Comparison of ENCODE assay signal across 30 mouse cellular contexts in the genomic region with DNA sequence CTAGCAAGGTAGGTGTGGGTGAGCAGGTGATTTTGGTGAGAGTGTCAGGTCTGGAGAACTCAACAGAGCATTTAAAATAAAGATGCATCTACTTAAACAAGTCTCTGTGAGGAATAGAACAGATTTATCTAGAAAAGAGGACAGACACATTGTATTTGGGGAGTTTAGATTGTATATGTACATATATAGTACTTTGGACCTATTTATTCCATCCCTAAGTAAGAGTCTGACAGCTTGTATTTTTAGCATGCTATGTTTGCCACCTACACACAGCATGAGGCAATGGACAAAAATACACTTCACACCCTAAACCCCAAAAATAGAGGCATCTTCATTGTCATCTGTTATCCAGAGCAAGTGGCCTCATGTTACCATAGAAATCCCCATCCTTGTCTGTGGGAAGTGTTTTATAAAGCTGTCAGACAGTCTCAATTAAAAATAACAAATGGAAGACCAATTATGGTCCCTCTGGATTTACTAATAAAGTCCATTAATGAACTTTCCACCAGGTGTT.
DNase-seq lines count a peak whose midpoint lies in the region; ATAC-seq and TF ChIP-seq lines count a peak whose summit lies in the region.
"Had no signal": no experiment of that assay in that cellular context is flagged by ENCODE, and none has a peak within 500 bp of the region (broad histone marks: within the 10 kb centered on the region; RNA-seq: fewer than 3 reads in every experiment).

No protein-coding gene starts in this region.

- H3K36me3 ChIP-seq in myocyte (ENCODE audit: control insufficient read depth, insufficient read depth) = no peaks in the 10 kb centered on the region
- H3K36me3 ChIP-seq: embryonic facial prominence, embryonic 13.5 days; forebrain, embryonic 10.5 days; hindbrain, embryonic 12.5 days; limb, embryonic 10.5 days; limb, embryonic 15.5 days; liver, embryonic 13.5 days; neural tube, embryonic 15.5 days had no signal

- no peak overlapping the region for H3K4me3 ChIP-seq in myocyte
- H3K4me3 ChIP-seq: embryonic facial prominence, embryonic 13.5 days; forebrain, embryonic 10.5 days; gastrocnemius, adult 2 months; hindbrain, embryonic 12.5 days; limb, embryonic 10.5 days; limb, embryonic 15.5 days; liver, embryonic 13.5 days; megakaryocyte, embryonic 14.5 days; neural tube, embryonic 15.5 days had no signal

- intact Hi-C loops in left cerebral cortex, postnatal 14 days (cut with DNase I) = no loop called here

- no peaks in the 10 kb centered on the region for H3K27me3 ChIP-seq in myocyte (ENCODE audit: control insufficient read depth, insufficient read depth, insufficient read length)
- H3K27me3 ChIP-seq: embryonic facial prominence, embryonic 13.5 days; hindbrain, embryonic 12.5 days; limb, embryonic 15.5 days; liver, embryonic 13.5 days; megakaryocyte, embryonic 14.5 days; neural tube, embryonic 15.5 days had no signal

- no peak for ATAC-seq in inflammation-experienced regulatory T-cells, adult 6 months
- ATAC-seq: CD4-positive, CD25-positive, alpha-beta regulatory T cell, adult 4 months; forebrain, embryonic 16.5 days; hindbrain, postnatal 0 days; intestine, embryonic 16.5 days; lung, postnatal 0 days had no signal

- no peak for TF ChIP-seq POLR2A in myocyte (IDR thresholded peaks at IDR 0.05; ENCODE audit: insufficient read length, low read depth)

- peak; percentile 3 for DNase-seq in heart, adult 8-10 months (ENCODE audit: low spot score)
- DNase-seq in heart, adult 11 months = no peak
- peak; percentile 26 for DNase-seq in layer of hippocampus, adult 11-12 months (ENCODE audit: low spot score)
- no peak for DNase-seq in layer of hippocampus, postnatal 36 days
- DNase-seq in left cerebral cortex, postnatal 14 days (ENCODE audit: low spot score in 2 of 2) = peak; percentile 37 to 71
- DNase-seq in left cerebral cortex, adult 18-20 months (ENCODE audit: low spot score in 2 of 2) = no peak
- DNase-seq: adrenal gland, postnatal 14 days; cerebellum, adult 11-12 months; cerebellum, adult 9-11 months; gastrocnemius, adult 2 months; gastrocnemius, postnatal 36 days; kidney, adult 8-10 months; kidney, postnatal 4 days; liver, embryonic 13.5 days; lung, postnatal 4 days; midbrain, embryonic 14.5 days had no signal

- H3K4me2 ChIP-seq in myocyte (ENCODE audit: low read depth) = peak overlapping the region; percentile 55
- H3K4me2 ChIP-seq: embryonic facial prominence, embryonic 13.5 days; hindbrain, embryonic 12.5 days; limb, embryonic 15.5 days; liver, embryonic 13.5 days; neural tube, embryonic 15.5 days had no signal

- no peaks in the 10 kb centered on the region for H3K79me2 ChIP-seq in myocyte (ENCODE audit: control insufficient read depth, insufficient read depth)

- no peak overlapping the region for H3ac ChIP-seq in myocyte (ENCODE audit: control insufficient read depth, insufficient read length)

TF ChIP-seq in myocyte, 11 proteins besides CTCF, POLR2A, EP300 and RAD21:
- TF ChIP-seq USF1 (IDR thresholded peaks at IDR 0.05; ENCODE audit: low read depth) (no peak), MYOD1 (IDR thresholded peaks at IDR 0.05; ENCODE audit: control insufficient read depth in 1 of 3, insufficient read length in 2 of 3, low read depth in 2 of 3) (peak in 1 of 3 experiments; percentile 39)

Comparison
In these comparisons a context has a peak if more than half of its experiments do, and no peak if none do; other contexts are left out.
1. DNase-seq: peak in heart, adult 8-10 months (single experiment), layer of hippocampus, adult 11-12 months (single experiment) and left cerebral cortex, postnatal 14 days (2 of 2); none in heart, adult 11 months (single experiment), layer of hippocampus, postnatal 36 days (0 of 2) and left cerebral cortex, adult 18-20 months (0 of 2).